Mouse (Mus musculus) kidney, postnatal 4 days (tissue): ENCODE measurements at regions not wholly inside any gene's neighbourhood (a gene's known extent, or its start where the extent isn't known, plus 50 kb on each side); places are given as distances from the start of the nearest gene placed in this dataset.

Source experiments
- DNase-seq, 2 experiments: peaks; one replicate each; pipeline ENCODE4 v3.0.0; 2021; ENCODE audit warnings: mixed read lengths in 2 of 2

- peak; percentile 28 to 29 for DNase-seq
Observed at GRCm38 (mm10) chr3:73134316-73134715, 76.7 kb upstream of the Slitrk3 start.

GRCm38 (mm10) chr3:73125143-73125542 lies 67.5 kb upstream of the Slitrk3 start:
- no peak for DNase-seq

GRCm38 (mm10) chr3:73109102-73109501 lies 51.5 kb upstream of the Slitrk3 start:
- DNase-seq, result no peak
